Mouse (Mus musculus): ENCODE data around the gene Alox12.

DNA sequence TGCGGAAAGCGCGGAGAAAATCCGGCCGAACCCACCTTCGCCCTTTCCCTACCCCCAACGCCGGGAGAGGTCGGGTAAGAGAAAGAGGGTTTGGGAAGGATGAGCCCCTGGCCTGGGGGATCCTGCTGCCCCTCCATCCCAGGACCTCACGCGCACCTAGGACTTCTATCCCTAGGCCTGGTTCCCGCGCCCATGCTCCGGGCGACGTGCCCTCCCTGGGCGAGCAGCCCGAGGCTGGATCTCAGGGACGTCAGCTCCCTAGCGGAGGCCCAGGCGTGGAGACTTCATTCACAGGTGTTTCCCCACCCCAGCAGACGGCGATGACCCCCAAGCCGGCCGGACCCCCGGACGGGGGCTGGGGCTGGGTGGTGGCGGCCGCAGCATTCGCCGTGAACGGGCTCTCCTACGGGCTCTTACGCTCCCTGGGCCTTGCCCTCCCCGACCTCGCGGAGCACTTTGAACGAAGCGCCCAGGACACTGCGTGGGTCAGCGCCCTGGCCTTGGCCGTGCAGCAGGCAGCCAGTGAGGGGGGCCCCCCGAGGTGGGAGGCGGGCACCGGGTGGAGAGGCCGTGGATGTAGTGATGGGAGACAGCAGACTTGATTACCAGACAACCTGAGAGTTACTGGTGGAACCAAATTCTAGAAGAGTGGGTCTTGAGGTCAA is 40.8 kb downstream of the Alox12 start:
- TF ChIP-seq CTCF (IDR thresholded peaks at IDR 0.05; ENCODE audit: control insufficient read depth, insufficient read depth, insufficient read length), result no peak
- TF ChIP-seq USF1 (IDR thresholded peaks at IDR 0.05; ENCODE audit: low read depth), result no peak
- TF ChIP-seq MAX (IDR thresholded peaks at IDR 0.05), result peak; percentile 33
- no peak for TF ChIP-seq MYOG (IDR thresholded peaks at IDR 0.05; ENCODE audit: control insufficient read depth, extremely low read depth, insufficient read length)
- TF ChIP-seq MYOD1 (IDR thresholded peaks at IDR 0.05; ENCODE audit: control insufficient read depth, insufficient read length, low read depth), result no peak

Measured in C2C12 (cell line).